Mouse (Mus musculus) v-Abl transformed pro-B cells (cell line): Measurements from ENCODE around the gene Prr5l.
"Not testable (repeated sequence)": the region's sequence is repeated elsewhere in the genome, so short reads cannot be mapped to it uniquely, and the experiment has no call there.

Source experiments
- in situ Hi-C, 2 experiments: fragments of 400-800 bp; cut with MboI; formaldehyde crosslinking; loops; one replicate each; pipeline ENCODE4 v1.15.1; 2025; ENCODE audit not compliant: unreplicated experiment in 2 of 2

The Prr5l gene

GRCm38 (mm10) chr2:101745656-101746055 is 137.2 kb downstream of the Prr5l start:
- in situ Hi-C loops = not testable (repeated sequence)

DNA sequence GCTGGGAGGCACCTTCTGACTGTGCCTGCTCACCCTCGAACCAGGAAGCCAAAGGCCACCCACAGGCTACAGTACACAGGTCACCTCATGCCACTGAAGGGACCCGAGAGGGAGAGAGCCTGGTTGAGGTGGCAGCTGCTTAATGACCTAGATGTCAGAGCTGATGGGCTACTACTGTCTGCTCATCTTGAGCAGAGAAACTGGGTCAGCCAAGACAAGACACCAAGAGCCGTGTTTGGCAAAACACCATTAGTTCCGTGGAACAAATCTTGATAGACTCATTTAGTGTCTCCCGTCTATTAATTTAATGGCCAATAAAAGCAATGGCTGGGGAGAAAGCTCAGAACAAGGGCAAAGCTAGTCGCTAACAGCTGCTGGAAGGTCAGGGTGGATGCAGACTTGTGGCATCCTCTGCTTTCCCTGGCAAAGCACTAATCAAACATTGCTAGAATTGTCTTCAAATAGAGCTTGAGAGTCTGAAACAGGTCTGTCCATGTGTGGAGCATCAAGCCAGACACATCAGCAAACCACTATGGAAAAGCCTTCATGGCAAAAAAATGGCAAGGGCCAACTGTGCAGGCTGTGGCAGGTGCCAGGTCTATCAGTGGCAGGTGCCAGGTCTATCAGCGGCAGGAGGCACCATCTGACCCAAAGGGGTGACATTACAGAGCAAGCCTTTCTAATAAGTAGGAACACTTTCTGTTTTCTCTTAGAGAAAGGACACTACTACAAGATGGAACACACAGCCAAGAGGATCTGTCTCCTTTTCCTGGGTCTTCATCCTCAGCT is 140.6 kb downstream of the Prr5l start:
- in situ Hi-C loops = no loop called here

DNA sequence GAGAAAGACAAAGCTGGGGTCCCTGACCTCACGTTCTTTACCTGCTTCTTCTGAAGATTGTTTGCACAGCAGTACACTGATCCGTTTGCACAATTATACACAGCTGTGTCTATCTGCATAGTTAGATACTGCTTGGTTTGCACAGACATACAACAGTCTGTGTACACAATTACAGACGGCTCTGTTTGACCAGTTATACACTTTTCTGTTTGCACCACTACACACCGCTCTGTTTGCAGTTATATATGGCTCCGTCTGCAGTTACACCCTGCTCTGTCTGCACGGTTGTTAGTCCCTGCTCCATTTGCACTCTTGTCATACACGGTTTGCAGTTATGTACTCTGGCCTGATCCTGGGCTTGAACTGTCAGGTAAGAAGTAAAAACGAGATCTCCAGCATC is 141.2 kb downstream of the Prr5l start:
- in situ Hi-C loops = no loop called here

DNA sequence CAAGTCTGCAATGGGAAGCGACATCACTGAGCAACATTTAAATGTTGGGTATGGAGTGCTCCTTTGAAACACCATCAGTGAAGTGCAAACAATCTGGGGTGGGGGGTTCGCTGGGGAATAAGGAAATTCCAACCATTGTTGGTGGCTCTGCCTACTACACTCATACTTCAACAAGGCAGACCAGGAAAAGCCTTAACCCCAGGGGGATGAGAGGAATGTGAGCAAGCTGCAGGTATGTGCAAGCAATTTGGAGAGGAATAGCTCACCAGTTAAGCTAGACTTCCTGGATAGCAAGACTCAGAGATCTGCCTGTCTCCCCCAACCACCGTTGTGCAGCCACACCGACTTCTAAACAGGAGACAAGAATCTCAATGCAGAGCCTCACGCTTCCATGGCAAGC is 142.9 kb downstream of the Prr5l start:
- in situ Hi-C loops = no loop called here

DNA sequence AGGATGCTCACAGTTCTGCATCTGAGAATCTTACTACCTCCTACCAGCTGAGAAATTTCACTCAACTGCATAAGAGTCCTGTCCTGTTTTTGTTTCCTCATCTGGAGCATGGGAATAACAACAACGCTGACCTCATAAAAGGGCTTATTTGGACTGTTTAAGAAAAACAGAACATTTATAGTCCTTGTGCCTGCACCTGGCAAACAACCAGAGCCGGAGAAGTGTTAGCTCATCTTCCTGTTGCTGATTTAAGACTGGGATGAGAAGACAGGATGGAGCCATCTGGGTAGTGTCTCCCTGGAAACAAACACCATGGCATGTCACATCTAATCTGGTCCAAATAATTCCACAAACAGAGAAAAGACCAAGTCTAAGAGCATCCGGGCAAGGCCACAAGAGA is 149.3 kb downstream of the Prr5l start:
- in situ Hi-C loops = no loop called here

DNA sequence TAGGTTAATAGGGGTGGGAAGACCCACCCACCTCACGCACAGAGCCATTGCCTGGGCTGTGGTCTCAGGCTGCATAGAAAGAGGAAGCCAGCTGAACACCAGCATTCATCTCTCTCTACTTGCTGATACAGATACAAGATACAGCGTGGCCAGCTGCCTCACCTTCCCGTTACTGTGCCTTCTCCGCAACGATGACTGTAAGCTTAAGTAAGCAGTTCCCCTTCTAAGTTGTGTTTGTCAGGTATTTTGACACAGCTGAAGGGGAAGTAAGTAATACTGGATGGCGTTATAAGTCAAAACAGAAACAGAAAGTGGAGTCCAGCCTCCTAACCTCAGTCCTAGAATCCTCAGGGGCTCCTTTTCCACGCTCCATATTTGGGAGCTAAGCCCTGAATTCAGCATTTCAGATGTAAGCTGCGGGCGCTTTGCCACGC is 150.0 kb downstream of the Prr5l start:
- in situ Hi-C loops = no loop called here

- in situ Hi-C loops = no loop called here
Observed at GRCm38 (mm10) chr2:101730972-101731371, 151.9 kb downstream of the Prr5l start.

DNA sequence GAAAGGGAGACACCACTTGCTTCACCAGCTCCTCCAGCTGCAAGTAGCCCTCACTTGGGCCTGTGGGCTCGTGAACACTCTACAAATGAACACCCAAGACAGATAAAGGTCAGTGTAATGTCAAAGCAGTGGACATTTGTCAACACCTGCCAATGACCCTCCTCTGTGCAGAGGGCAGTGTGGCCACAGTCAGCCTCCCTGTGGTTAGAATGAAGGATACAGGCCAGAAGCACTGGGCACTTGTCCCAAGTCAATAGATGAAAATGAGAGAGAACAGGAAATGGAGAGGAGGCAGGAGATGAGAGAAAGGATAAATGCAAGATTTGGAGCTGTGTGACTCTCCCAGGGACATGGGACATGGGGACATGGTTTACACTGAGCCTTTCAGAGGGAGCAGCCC is 153.4 kb downstream of the Prr5l start:
- in situ Hi-C loops = no loop called here

DNA sequence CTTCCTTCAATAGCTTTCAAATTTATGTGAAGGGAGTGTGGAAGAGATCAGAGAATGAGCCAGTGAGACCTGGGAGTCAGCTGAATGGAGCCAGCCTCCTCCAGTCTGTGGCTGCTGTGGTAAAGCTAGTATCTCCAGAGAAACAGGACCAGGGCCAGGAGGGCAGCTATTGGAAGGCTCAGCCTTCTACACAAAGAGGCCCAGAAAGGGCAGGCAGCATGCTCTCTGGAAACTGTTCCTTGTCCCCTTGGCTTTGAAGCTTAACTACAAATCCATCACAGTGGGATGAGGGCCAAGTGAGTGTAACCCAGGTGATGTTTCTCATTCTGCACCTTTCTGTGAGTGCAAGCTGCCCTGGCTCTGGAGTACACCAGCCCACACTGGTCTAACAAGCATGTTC is 155.0 kb downstream of the Prr5l start:
- in situ Hi-C loops = no loop called here

- in situ Hi-C loops = loop anchor here in 1 of 2 experiments (25.0 kb wide), 1 partner anchor 564 kb away; no protein-coding TSS in a partner anchor
Observed at GRCm38 (mm10) chr2:101723333-101723881, 159.4 kb downstream of the Prr5l start.

- in situ Hi-C loops = loop anchor here in 1 of 2 experiments (25.0 kb wide), 1 partner anchor 565 kb away; no protein-coding TSS in a partner anchor
Observed at GRCm38 (mm10) chr2:101722370-101723332, 160.2 kb downstream of the Prr5l start.

DNA sequence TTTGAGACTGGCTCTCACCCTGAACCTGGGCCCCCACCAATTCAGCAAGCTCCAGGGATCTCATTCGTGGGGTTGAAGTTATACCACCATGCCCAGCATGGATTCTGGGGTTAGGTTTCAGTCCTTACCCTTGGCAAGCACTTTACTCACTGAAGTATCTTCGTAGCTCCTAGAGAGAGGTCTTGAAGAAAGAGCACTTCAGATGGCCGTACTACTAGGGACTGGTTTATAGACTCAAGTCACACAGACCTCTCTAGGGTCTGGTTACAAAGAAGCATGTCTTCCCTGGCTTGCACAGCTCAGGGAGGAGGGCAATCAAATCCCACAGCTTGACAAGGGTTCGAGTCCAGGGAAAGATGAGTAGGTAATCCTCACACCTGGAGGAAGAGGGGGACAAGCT is 161.0 kb downstream of the Prr5l start:
- in situ Hi-C loops = loop anchor here in 1 of 2 experiments (25.0 kb wide), 1 partner anchor 565 kb away; no protein-coding TSS in a partner anchor

DNA sequence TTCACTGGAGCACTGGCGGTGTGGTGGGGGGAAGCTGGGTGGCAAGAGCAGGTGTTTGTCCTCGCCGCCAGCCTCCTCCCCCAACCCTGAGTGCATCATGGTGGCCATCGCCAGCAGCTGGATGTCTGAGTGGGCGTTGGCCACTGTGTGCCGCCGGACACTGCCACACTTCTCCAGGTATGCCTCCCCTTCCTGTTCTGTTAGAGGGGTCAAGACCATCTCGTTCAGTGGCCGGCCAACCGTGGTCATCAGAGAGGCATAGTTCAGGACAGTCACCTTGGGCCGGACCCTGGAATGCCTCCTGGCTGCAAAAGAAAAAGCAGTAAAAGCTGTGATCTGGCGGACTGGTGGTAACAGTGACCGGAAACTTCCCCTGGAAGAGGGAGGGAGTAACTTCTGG is 165.7 kb downstream of the Prr5l start:
- in situ Hi-C loops = loop anchor here in 1 of 2 experiments (5.0 to 25.0 kb wide), 2 partner anchors 110 to 570 kb away; no protein-coding TSS in a partner anchor

DNA sequence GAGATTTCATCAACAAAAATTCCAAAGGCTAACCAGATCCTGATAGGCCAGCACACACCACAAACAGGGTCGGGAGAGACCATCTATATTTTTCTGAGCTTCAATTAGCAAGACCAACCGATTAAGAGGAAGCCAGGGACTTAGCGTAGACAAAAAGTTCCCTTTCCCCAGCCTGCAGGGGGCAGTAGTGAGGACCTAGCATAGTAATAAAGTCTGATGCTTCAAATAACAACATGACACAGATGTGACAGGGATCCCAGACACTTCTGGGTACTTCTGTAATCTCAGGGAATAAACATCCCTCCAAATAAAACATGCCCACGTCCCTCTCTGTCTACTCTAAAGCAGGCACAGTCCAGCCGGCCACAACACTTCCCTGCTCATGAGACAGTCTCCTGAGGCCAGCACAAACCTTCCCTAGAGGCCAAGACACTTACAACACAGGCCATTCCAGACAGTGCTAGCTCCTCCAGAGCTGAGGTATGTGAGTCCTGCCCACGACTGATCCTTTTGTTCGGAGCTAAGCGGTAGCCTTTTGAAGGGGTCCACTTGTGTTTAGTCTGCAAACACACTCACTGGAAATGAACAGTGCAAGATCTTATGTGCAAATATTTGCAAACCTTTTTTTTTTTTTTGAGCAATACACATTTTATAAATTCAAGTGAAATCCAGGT is 167.0 kb downstream of the Prr5l start:
- in situ Hi-C loops = loop anchor here in 1 of 2 experiments (5.0 to 25.0 kb wide), 2 partner anchors 112 to 572 kb away; no protein-coding TSS in a partner anchor

DNA sequence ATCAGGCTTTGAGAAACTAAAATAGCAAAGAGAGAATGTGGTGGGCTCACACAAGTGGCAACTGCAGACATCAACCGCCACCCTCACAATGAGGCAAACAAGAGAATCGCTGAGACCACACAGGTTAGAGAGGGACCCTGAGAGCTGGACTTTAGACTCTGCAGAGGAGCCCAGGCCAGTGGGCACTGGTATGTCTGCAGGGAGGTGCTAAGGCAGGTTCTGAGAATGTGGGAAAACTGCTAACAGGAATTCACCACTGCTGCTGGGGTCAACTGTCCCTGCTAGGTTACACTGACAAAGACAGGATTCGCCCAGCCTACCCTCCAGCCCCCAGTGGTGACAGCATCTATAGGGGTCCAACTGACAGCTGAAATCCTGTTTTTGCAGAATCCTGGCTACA is 171.2 kb downstream of the Prr5l start:
- in situ Hi-C loops = loop anchor here in 1 of 2 experiments (25.0 kb wide), 1 partner anchor 576 kb away; no protein-coding TSS in a partner anchor

DNA sequence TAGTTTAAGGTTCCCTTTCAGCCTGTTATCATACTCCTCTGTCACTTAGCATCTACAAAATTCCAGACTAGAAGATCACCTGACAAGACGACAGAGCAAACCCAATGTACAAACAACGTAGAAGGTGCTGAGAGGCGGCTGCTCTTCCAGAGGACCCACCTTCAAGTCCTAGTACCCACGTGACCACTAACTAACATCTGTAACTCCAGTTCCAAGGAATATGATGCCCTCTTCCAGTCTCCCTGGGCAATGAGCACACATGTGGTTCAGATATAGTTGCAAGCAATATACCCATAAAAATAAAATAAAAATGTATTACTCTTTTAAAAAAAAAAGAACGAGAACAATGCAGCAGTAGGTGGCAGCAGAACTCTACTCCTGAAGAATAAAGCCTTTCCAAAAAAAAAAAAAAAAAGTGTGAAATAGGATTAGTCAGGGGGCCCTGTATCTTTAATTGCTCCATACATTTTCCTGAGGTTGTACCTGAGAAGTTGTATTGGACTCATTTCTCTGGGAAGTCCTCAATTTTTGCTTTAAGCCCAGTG is 176.8 kb downstream of the Prr5l start:
- in situ Hi-C loops = loop anchor here (10.0 to 25.0 kb wide), 3 partner anchors 199 to 1639 kb away; no protein-coding TSS in a partner anchor

GRCm38 (mm10) chr2:101699284-101699683 is 183.5 kb downstream of the Prr5l start:
- in situ Hi-C loops = loop anchor here (10.0 to 25.0 kb wide), 6 partner anchors 126 to 1638 kb away; partner anchors contain the start of genes Fjx1 (in 2 of the 2), Apip (in 1 of the 2) and Pdhx (in 1 of the 2)

DNA sequence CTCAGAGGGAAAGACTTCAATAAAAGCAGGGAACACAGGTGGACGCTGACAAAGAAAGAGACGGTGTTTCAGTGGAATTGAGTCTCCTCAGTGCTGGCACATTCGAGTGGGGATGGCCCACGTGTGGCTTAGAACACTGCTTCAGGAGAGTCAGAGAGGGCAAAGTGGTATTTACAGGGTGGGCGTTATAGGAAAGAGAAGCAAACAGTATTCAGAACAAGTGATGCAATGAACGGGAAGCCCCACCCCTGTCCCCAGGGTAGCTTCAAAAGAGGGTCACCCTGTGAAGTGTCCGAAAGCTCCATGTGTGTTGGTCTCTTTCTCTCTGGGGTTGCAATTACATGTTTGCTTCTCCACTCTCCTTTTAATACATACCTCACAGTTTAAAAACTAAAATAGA is 187.2 kb downstream of the Prr5l start:
- in situ Hi-C loops = loop anchor here (10.0 to 25.0 kb wide), 6 partner anchors 129 to 1642 kb away; partner anchors contain the start of genes Fjx1 (in 2 of the 2), Apip (in 1 of the 2) and Pdhx (in 1 of the 2)

GRCm38 (mm10) chr2:101693577-101694215 is 189.1 kb downstream of the Prr5l start:
- in situ Hi-C loops = loop anchor here (10.0 to 25.0 kb wide), 6 partner anchors 131 to 1644 kb away; partner anchors contain the start of genes Fjx1 (in 2 of the 2), Apip (in 1 of the 2) and Pdhx (in 1 of the 2)
